Mouse (Mus musculus) G1E (cell line): ENCODE results near the gene Kcnab2.

Source experiments
- CTCF ChIP-seq: IDR thresholded peaks from 2 replicates; pipeline ENCODE4 v1.5.1; 2012; ENCODE audit warnings: low read depth, low read length, inconsistent platforms, mixed read lengths
- GATA1 ChIP-seq: IDR thresholded peaks from 2 replicates; pipeline ENCODE4 v1.6.1; 2012; ENCODE audit warnings: borderline replicate concordance, low read length, inconsistent platforms, mixed read lengths
- GATA2 ChIP-seq: IDR thresholded peaks from 2 replicates; pipeline ENCODE4 v1.6.1; 2012; ENCODE audit warnings: low read depth, low read length, inconsistent platforms, borderline replicate concordance
- POLR2AphosphoS5 ChIP-seq: IDR thresholded peaks from 2 replicates; pipeline ENCODE4 v1.6.1; 2012; ENCODE audit warnings: low read depth, low read length, inconsistent platforms; ENCODE audit not compliant: insufficient replicate concordance
- TAL1 ChIP-seq: conservative IDR thresholded peaks from 2 replicates; pipeline ENCODE4 v1.6.1; 2012; ENCODE audit warnings: low read depth, low read length, inconsistent platforms, mixed read lengths

GRCm38 (mm10) chr4:152405671-152406201, 71.9 kb downstream of the Kcnab2 start:
- TF ChIP-seq CTCF (no peak), GATA1 (no peak), POLR2AphosphoS5 (no peak), TAL1 (no peak), GATA2 (no peak)
